Mouse (Mus musculus) midbrain, embryonic 16.5 days (tissue): Measurements from ENCODE around the gene Setd1a. TPM values are rescaled to one million over a fixed set of nuclear protein-coding genes. Genes with fewer than 3 reads are reported as not detected.

Source experiments
- ATAC-seq: fragments of 200-750 bp; cut with Nextera tagmentation; 2 replicates; pipeline ENCODE4 v1.8.0; 2017; ENCODE audit warnings: moderate TSS enrichment
- H3K27ac ChIP-seq: fragments of 300-500 bp; sonication (generic); 2 replicates; pipeline ENCODE4 v1.5.1; 2014; ENCODE audit warnings: mild to moderate bottlenecking, low read length, mixed read lengths
- H3K27me3 ChIP-seq: fragments of 300-500 bp; sonication (generic); 2 replicates; pipeline ENCODE4 v1.6.1; 2014; ENCODE audit warnings: low read depth, low read length, mixed read lengths; ENCODE audit not compliant: control insufficient read depth, insufficient read depth
- H3K36me3 ChIP-seq: fragments of 300-500 bp; sonication (generic); 2 replicates; pipeline ENCODE4 v1.6.1; 2014; ENCODE audit warnings: mild to moderate bottlenecking, low read length, moderate library complexity, mixed read lengths; ENCODE audit not compliant: control insufficient read depth, insufficient read depth
- H3K4me1 ChIP-seq: fragments of 300-500 bp; sonication (generic); 2 replicates; pipeline ENCODE4 v1.6.1; 2014; ENCODE audit warnings: mild to moderate bottlenecking, low read length, mixed read lengths; ENCODE audit not compliant: control insufficient read depth, insufficient read depth
- H3K4me2 ChIP-seq: fragments of 300-500 bp; sonication (generic); 2 replicates; pipeline ENCODE4 v1.6.1; 2014; ENCODE audit warnings: mild to moderate bottlenecking, low read length, mixed read lengths
- H3K4me3 ChIP-seq: fragments of 300-500 bp; sonication (generic); 2 replicates; pipeline ENCODE4 v1.5.1; 2014; ENCODE audit warnings: low read depth, mild to moderate bottlenecking, low read length, moderate library complexity, mixed read lengths
- H3K9ac ChIP-seq: fragments of 300-500 bp; sonication (generic); 2 replicates; pipeline ENCODE4 v1.6.1; 2014; ENCODE audit warnings: low read depth, low read length, mixed read lengths
- H3K9me3 ChIP-seq: fragments of 300-500 bp; sonication (generic); replicated peaks from 2 replicates; pipeline ENCODE4 v1.6.1; 2014; ENCODE audit warnings: mild to moderate bottlenecking, low read length, mixed read lengths; ENCODE audit not compliant: control insufficient read depth, poor library complexity, severe bottlenecking
- WGBS: fragments of 180-500 bp; shearing (Covaris S2); extraction: QIAGEN DNeasy Blood & Tissue Kit; methylation state at CpG from one replicate; pipeline ENCODE4 v1.1.7; 2014; 5-methylcytosine and 5-hydroxymethylcytosine counted together
- polyA plus RNA-seq: library from polyadenylated mRNA; unstranded; fragments of >200 nt; fragmentation: Nextera tagmentation; extraction: Ambion mirVana; gene quantifications from 2 replicates; pipeline ENCODE4 v1.2.1, GENCODE M21; 2015

Setd1a gene
- polyA plus RNA-seq, 1 experiment from 2014 or later: 12.8 TPM

GRCm38 (mm10) chr7:127761026-127761425, 15.4 kb upstream of the Setd1a start:
- Histone ChIP-seq H3K36me3 (peaks cover 32% of the 10 kb centered on the region), H3K4me2 (no peak overlapping the region), H3K27ac (no peak overlapping the region), H3K27me3 (no peaks in the 10 kb centered on the region), H3K9ac (no peak overlapping the region), H3K4me3 (no peak overlapping the region), H3K4me1 (peaks cover 3% of the 10 kb centered on the region; the same call in 1 of the 2 replicates), H3K9me3 (no peaks in the 10 kb centered on the region)
- 42% methylated on average over 7 of the region's 7 CpGs for WGBS
- ATAC-seq: no peak

- peaks cover 3% of the 10 kb centered on the region; the same call in 1 of the 2 replicates for H3K4me1 ChIP-seq
- H3K27me3 ChIP-seq: no peaks in the 10 kb centered on the region
- no peaks in the 10 kb centered on the region for H3K9me3 ChIP-seq
- ATAC-seq: no peak
- H3K4me2 ChIP-seq: no peak overlapping the region
- no peak overlapping the region for H3K9ac ChIP-seq
- 90% methylated on average over 4 of the region's 4 CpGs for WGBS
- H3K4me3 ChIP-seq: no peak overlapping the region
- H3K27ac ChIP-seq: no peak overlapping the region
- H3K36me3 ChIP-seq: peaks cover 34% of the 10 kb centered on the region
Measured at GRCm38 (mm10) chr7:127763642-127764041, 12.8 kb upstream of the Setd1a start.

- 78% methylated on average over 2 of the region's 2 CpGs for WGBS
- ATAC-seq: no peak
Measured at GRCm38 (mm10) chr7:127765756-127766155, 10.7 kb upstream of the Setd1a start.

GRCm38 (mm10) chr7:127766851-127767609, 9.4 kb upstream of the Setd1a start:
- peaks cover 34% of the 10 kb centered on the region for H3K36me3 ChIP-seq
- no peaks in the 10 kb centered on the region for H3K27me3 ChIP-seq
- no peak overlapping the region for H3K4me3 ChIP-seq
- 81% methylated on average over 17 of the region's 17 CpGs for WGBS
- H3K4me2 ChIP-seq: no peak overlapping the region
- H3K27ac ChIP-seq: no peak overlapping the region
- no peaks in the 10 kb centered on the region for H3K9me3 ChIP-seq
- H3K4me1 ChIP-seq: peaks cover 16% of the 10 kb centered on the region
- H3K9ac ChIP-seq: no peak overlapping the region
- ATAC-seq: no peak

More at GRCm38 (mm10) chr7:127765756-127766155, 10.7 kb upstream of the Setd1a start:
- H3K27ac ChIP-seq: no peak overlapping the region
- no peaks in the 10 kb centered on the region for H3K27me3 ChIP-seq
- H3K4me3 ChIP-seq: no peak overlapping the region
- no peaks in the 10 kb centered on the region for H3K9me3 ChIP-seq
- H3K4me2 ChIP-seq: no peak overlapping the region
- peaks cover 34% of the 10 kb centered on the region for H3K36me3 ChIP-seq
- no peak overlapping the region for H3K9ac ChIP-seq
- peaks cover 16% of the 10 kb centered on the region for H3K4me1 ChIP-seq

- WGBS: 92% methylated on average over 19 of the region's 19 CpGs
- Histone ChIP-seq H3K27me3 (no peaks in the 10 kb centered on the region), H3K36me3 (peaks cover 34% of the 10 kb centered on the region), H3K27ac (no peak overlapping the region), H3K9ac (no peak overlapping the region), H3K4me2 (no peak overlapping the region), H3K4me3 (no peak overlapping the region), H3K9me3 (no peaks in the 10 kb centered on the region), H3K4me1 (peaks cover 16% of the 10 kb centered on the region)
- no peak for ATAC-seq
Measured at GRCm38 (mm10) chr7:127767671-127768345, 8.7 kb upstream of the Setd1a start.

GRCm38 (mm10) chr7:127768346-127768996, 8.0 kb upstream of the Setd1a start:
- Histone ChIP-seq H3K4me2 (peak overlapping the region; percentile 71), H3K27ac (0 out of 2 replicates have a peak overlapping the region, but pooled peaks have one; percentile 4), H3K27me3 (no peaks in the 10 kb centered on the region), H3K4me3 (no peak overlapping the region), H3K36me3 (peaks cover 29% of the 10 kb centered on the region), H3K9ac (no peak overlapping the region), H3K9me3 (no peaks in the 10 kb centered on the region), H3K4me1 (peaks cover 16% of the 10 kb centered on the region)
- 45% methylated on average over 13 of the region's 13 CpGs for WGBS
- no peak for ATAC-seq

GRCm38 (mm10) chr7:127768997-127769593, 7.4 kb upstream of the Setd1a start:
- H3K36me3 ChIP-seq: peaks cover 23% of the 10 kb centered on the region
- H3K4me1 ChIP-seq: peaks cover 16% of the 10 kb centered on the region
- H3K9ac ChIP-seq: peak overlapping the region; percentile 70
- no peaks in the 10 kb centered on the region for H3K27me3 ChIP-seq
- H3K4me3 ChIP-seq: peak overlapping the region; percentile 44
- no peaks in the 10 kb centered on the region for H3K9me3 ChIP-seq
- ATAC-seq: peak; percentile 87
- peak overlapping the region; percentile 66 for H3K27ac ChIP-seq
- H3K4me2 ChIP-seq: peak overlapping the region; percentile 71
- WGBS: 2% methylated on average over 14 of the region's 16 CpGs

GRCm38 (mm10) chr7:127769651-127770038, 6.8 kb upstream of the Setd1a start, which contains the start of gene Orai3:
Gene Orai3, plus strand, starts transcription at chr7:127769815.
- WGBS: under 1% methylated on average over 24 of the region's 24 CpGs
- H3K27ac ChIP-seq: peak within 1 kb of the TSS; percentile 66
- H3K36me3 ChIP-seq: peaks cover 21% of the 10 kb centered on the region
- H3K4me3 ChIP-seq: peak within 1 kb of the TSS; percentile 44
- peak; percentile 57 for ATAC-seq
- peak within 1 kb of the TSS; percentile 70 for H3K9ac ChIP-seq
- peak within 1 kb of the TSS; percentile 71 for H3K4me2 ChIP-seq
- peaks cover 16% of the 10 kb centered on the region for H3K4me1 ChIP-seq
- H3K27me3 ChIP-seq: no peaks in the 10 kb centered on the region
- no peaks in the 10 kb centered on the region for H3K9me3 ChIP-seq
